Mouse (Mus musculus): Measurements from ENCODE around the gene Akr1b10.

GRCm38 (mm10) chr6:34439006-34439405 is 55.0 kb downstream of the Akr1b10 start:
- TF ChIP-seq POLR2A (IDR thresholded peaks at IDR 0.05; ENCODE audit: control insufficient read depth, extremely low read depth, insufficient read depth, low read length, poor library complexity): no peak
- no peak for TF ChIP-seq CTCF (IDR thresholded peaks at IDR 0.05; ENCODE audit: borderline replicate concordance, control insufficient read depth, extremely low read depth, insufficient read depth, low read length, poor library complexity)
